Mouse (Mus musculus) E14TG2a.4 (cell line): ENCODE results near the gene Ogn.

Source experiments
- H3K27me3 ChIP-seq: 2 replicates; pipeline ENCODE4 v1.6.1; 2014; ENCODE audit warnings: low read length, control low read depth; ENCODE audit not compliant: insufficient read depth
- H3K36me3 ChIP-seq: 2 replicates; pipeline ENCODE4 v1.6.1; 2014; ENCODE audit warnings: low read length, control low read depth; ENCODE audit not compliant: insufficient read depth
- H3K4me1 ChIP-seq: replicated peaks from 2 replicates; pipeline ENCODE4 v1.6.1; 2014; ENCODE audit warnings: low read depth, low read length, control low read depth
- H3K4me3 ChIP-seq: replicated peaks from 2 replicates; pipeline ENCODE4 v1.5.1; 2014; ENCODE audit warnings: mild to moderate bottlenecking, low read length
- H3K9me3 ChIP-seq: 2 replicates; pipeline ENCODE4 v1.6.1; 2014; ENCODE audit warnings: low read length, control low read depth
- CTCF ChIP-seq: conservative IDR thresholded peaks from 2 replicates; pipeline ENCODE4 v1.5.1; 2014; ENCODE audit warnings: low read length
- NANOG ChIP-seq: IDR thresholded peaks from 2 replicates; pipeline ENCODE4 v1.6.1; 2014; ENCODE audit warnings: borderline replicate concordance, low read length, mixed read lengths
- POU5F1 ChIP-seq: IDR thresholded peaks from 2 replicates; pipeline ENCODE4 v1.6.1; 2014; ENCODE audit warnings: low read length, borderline replicate concordance

Ogn gene

GRCm38 (mm10) chr13:49639965-49640364 is 32.1 kb downstream of the Ogn start:
- no peaks in the 10 kb centered on the region for H3K27me3 ChIP-seq
- no peaks in the 10 kb centered on the region for H3K4me1 ChIP-seq
- H3K4me3 ChIP-seq, result no peak overlapping the region
- peaks cover 52% of the 10 kb centered on the region for H3K36me3 ChIP-seq
- H3K9me3 ChIP-seq, result no peaks in the 10 kb centered on the region
- TF ChIP-seq POU5F1 (no peak), CTCF (no peak), NANOG (no peak)

- 0 out of 2 replicates have a peak, but pooled peaks cover 5% of the 10 kb centered on the region for H3K4me1 ChIP-seq
- TF ChIP-seq POU5F1, result no peak
- no peak for TF ChIP-seq CTCF
- no peak for TF ChIP-seq NANOG
- H3K9me3 ChIP-seq, result no peaks in the 10 kb centered on the region
- no peaks in the 10 kb centered on the region for H3K27me3 ChIP-seq
- H3K4me3 ChIP-seq, result no peak overlapping the region
- peaks cover 58% of the 10 kb centered on the region for H3K36me3 ChIP-seq
Observed at GRCm38 (mm10) chr13:49642650-49643049, 34.8 kb downstream of the Ogn start.

GRCm38 (mm10) chr13:49643669-49644362 is 36.0 kb downstream of the Ogn start:
- no peaks in the 10 kb centered on the region for H3K9me3 ChIP-seq
- TF ChIP-seq CTCF, result no peak
- peaks cover 62% of the 10 kb centered on the region for H3K36me3 ChIP-seq
- H3K4me3 ChIP-seq, result no peak overlapping the region
- no peaks in the 10 kb centered on the region for H3K27me3 ChIP-seq
- H3K4me1 ChIP-seq, result 0 out of 2 replicates have a peak, but pooled peaks cover 5% of the 10 kb centered on the region

DNA sequence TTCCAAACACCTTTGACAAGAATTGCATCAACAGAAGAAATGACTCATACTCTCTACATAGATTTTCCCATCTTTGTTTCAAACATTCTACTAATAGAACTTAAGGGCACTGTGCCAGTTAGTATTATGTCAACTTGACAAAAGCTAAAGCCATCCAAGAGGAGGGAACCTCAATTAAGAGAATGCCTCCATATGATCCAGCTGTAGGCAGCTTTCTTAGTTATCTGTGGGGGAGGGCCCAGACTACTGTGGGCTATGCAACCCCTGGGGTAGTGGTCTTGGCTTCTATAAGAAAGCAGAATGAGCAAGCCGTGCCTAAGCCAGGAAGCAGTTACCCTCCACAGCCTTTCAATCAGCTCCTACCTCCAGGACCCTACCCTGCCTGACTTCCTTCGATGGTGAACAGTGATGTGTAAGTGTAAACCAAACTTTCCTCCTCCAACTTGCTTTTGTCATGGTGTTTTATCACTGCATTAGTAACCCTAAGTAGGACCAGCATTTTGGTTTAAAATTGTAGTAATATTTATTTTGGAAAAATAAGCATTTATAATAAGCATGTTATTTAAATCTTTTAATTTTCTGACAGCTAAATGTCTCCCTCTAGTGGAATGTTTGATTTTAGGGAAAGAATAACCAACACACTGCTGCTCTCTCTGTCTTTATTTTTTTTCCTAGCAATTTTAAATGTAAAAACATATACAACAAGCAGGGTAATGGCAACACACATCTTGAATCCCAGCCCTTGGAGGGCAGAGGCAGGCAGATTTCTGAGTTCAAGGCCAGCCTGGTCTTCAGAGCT is 37.1 kb downstream of the Ogn start:
- TF ChIP-seq CTCF (peak; percentile 53), POU5F1 (no peak)
- peaks cover 64% of the 10 kb centered on the region for H3K36me3 ChIP-seq
- H3K4me3 ChIP-seq, result no peak overlapping the region

DNA sequence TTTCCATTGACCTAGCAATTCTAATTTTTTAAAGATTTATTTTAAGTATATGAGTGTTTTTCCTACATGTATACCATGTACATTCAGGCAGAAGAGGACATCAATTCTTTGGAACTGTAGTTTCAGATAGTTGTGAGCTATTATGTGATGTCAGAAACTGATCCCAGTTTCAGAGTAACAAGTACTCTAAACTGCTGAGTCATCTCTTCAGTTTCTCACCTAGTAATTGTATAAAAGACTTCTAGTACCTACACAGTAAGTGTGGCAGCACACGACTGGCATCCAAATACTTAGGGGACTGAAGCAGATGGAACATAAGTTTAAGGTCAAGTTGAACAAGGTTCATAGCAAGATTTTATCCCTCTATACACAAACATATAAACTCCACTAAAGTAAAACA is 38.2 kb downstream of the Ogn start:
- Histone ChIP-seq H3K36me3 (peaks cover 59% of the 10 kb centered on the region), H3K27me3 (no peaks in the 10 kb centered on the region), H3K9me3 (no peaks in the 10 kb centered on the region), H3K4me1 (peaks cover 14% of the 10 kb centered on the region), H3K4me3 (no peak overlapping the region)
- no peak for TF ChIP-seq POU5F1
- TF ChIP-seq NANOG, result no peak
- no peak for TF ChIP-seq CTCF

More for the DNA sequence above, 37.1 kb downstream of the Ogn start:
- H3K9me3 ChIP-seq, result no peaks in the 10 kb centered on the region
- 0 out of 2 replicates have a peak, but pooled peaks cover 5% of the 10 kb centered on the region for H3K4me1 ChIP-seq
- no peaks in the 10 kb centered on the region for H3K27me3 ChIP-seq

- H3K36me3 ChIP-seq, result peaks cover 46% of the 10 kb centered on the region
- TF ChIP-seq NANOG (no peak), POU5F1 (no peak), CTCF (no peak)
- H3K9me3 ChIP-seq, result no peaks in the 10 kb centered on the region
- H3K4me3 ChIP-seq, result peak overlapping the region; percentile 99
- no peaks in the 10 kb centered on the region for H3K27me3 ChIP-seq
- peaks cover 21% of the 10 kb centered on the region for H3K4me1 ChIP-seq
Observed at GRCm38 (mm10) chr13:49651136-49651535, 43.3 kb downstream of the Ogn start.

DNA sequence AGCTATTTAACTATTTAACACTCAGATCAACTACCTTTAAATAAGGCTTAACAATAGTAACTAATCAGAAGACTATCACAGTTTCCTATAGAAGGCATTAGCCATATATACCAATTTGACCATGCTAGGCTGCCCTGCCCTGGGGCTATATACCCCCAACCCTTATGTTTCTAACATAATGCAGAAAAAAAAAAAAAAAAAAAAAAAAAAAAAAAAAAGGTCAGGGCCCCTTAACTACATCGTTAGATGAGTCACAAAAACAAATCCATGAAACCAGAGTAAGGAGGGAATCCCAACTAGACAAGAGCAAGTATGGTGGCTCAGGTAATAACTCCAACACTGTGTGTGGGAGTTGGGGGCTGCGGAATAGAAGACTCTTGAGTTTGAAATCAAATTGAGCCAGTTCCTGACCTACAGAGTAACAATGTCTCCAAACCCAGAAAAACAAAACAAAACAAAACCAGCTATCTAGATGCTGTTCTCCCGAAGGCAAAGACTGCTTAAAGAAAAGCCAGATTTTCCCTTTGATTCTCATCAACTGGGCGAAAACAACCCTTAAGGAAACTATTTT is 44.0 kb downstream of the Ogn start:
- Histone ChIP-seq H3K36me3 (peaks cover 44% of the 10 kb centered on the region), H3K4me3 (peak overlapping the region; percentile 99), H3K27me3 (no peaks in the 10 kb centered on the region), H3K9me3 (no peaks in the 10 kb centered on the region), H3K4me1 (peaks cover 21% of the 10 kb centered on the region)
- TF ChIP-seq NANOG, result no peak
- TF ChIP-seq POU5F1, result no peak
- TF ChIP-seq CTCF, result no peak

DNA sequence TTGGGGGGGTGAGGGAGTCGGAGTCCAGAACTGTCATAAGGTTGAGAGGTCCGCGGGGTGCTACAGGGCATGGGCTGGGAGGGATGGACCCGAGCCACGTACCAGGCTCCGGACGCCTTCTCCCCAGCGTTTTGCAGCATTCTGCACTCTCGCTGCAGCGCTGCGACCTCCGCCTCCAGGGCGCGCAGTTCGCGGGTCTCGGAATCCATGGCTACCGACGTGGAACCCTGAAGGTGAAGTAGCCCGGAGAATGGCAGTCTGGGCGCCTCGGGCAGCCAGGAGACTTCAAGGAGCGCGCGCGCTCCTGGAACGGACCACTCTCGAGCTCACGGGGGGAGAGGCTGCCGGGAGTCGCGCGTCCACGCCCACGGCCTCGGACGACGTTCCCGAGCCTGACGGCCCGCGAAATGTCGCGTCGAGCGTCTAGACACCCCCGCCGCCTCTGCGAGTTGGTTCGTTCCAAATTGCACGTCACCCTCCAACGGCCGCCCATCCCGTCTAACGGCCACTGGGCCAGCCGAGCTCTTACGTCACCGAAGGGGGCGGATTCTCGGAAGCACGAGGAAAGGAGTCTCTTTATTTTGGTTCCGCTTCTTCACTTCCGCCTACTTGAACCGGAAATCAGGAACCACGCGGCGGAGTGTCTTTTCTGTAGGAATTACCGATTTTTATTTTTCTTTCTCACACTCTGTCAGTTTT is 44.8 kb downstream of the Ogn start, which contains the start of the genes Cenpp and Nol8:
Cenpp (minus strand) TSS at position 305 of the 699 bp plus-strand sequence.
Nol8 (plus strand) TSS at position 598 of the 699 bp plus-strand sequence.
- Histone ChIP-seq H3K9me3 (no peaks in the 10 kb centered on the region), H3K36me3 (peaks cover 52% of the 10 kb centered on the region), H3K4me1 (peaks cover 21% of the 10 kb centered on the region), H3K4me3 (peak within 1 kb of the TSS; percentile 99), H3K27me3 (no peaks in the 10 kb centered on the region)
- TF ChIP-seq NANOG (no peak), POU5F1 (no peak), CTCF (no peak)
